8 mouse cellular contexts compared by ENCODE assay signal in the genomic region with DNA sequence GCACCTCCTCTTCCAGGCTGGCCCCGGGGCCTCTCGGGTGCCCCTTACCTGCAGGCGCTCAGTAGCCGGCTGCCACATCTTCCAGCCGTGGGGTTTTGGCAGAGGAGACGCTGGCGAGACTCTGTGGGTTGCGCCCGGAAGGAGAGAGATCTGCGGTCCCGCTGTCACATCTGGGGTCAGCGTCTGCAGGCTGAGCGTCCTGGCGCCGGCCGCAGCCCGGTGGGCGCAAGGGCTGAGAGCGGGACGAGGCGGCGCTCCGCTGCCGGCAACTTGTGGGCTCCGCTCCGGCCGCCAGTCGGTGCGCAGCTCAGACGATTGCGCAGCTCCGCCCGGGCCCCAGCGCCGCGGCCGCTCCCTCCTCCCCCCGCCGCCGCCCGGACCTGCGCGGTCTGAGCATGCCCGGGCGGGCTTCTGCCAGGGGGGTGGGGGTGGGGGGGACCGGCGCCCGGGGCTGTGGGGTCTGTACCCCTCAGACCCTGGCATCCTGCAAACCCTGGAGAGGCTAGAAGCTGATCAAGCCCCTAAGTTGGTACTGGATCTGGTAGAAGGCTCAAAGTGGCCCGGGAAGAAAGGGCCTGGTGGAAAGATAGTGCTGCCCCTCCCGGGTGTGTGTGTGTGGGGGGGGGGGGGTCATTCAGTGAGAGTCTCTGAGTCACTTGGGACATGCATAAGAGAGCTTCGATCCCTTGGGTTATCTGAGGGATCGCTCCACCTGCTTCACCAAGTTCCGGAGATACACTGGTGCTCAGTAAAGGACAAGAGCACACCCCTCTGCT.
DNase-seq lines count a peak whose midpoint lies in the region; ATAC-seq lines count a peak whose summit lies in the region.

No protein-coding gene starts in this region.

- peak overlapping the region; percentile 75 for H3K27ac ChIP-seq in hindbrain, embryonic 16.5 days (ENCODE audit: low read depth, low read length)

- 3% methylated on average over 39 of the region's 53 CpGs for WGBS in hindbrain, embryonic 16.5 days

- no peaks in the 10 kb centered on the region for H3K36me3 ChIP-seq in hindbrain, embryonic 16.5 days (ENCODE audit: control insufficient read depth, insufficient read depth, low read length)

- peak overlapping the region; percentile 65 for H3K4me2 ChIP-seq in hindbrain, embryonic 16.5 days (ENCODE audit: low read length)

- peak overlapping the region; percentile 84 for H3K9ac ChIP-seq in hindbrain, embryonic 16.5 days (ENCODE audit: low read depth, low read length)

- intact Hi-C loops in gastrocnemius, postnatal 14 days (cut with DNase I; ENCODE audit: low total_unique reads) = no loop called here
- intact Hi-C loops in left cerebral cortex, postnatal 4 days (cut with DNase I) = loop anchor here (10.0 kb wide), 3 partner anchors 150 to 540 kb away; a partner anchor contains a TSS

- peak; percentile 92 for ATAC-seq in hindbrain, embryonic 16.5 days

- H3K4me3 ChIP-seq in hindbrain, embryonic 16.5 days (ENCODE audit: low read length) = peak overlapping the region; percentile 81

- H3K27me3 ChIP-seq in hindbrain, embryonic 16.5 days (replicated peaks; ENCODE audit: control insufficient read depth, insufficient read depth, low read length) = no peaks in the 10 kb centered on the region

- no peaks in the 10 kb centered on the region for H3K9me3 ChIP-seq in hindbrain, embryonic 16.5 days (ENCODE audit: control insufficient read depth, low read length)

- DNase-seq in adrenal gland, postnatal 14 days = peak; percentile 78
- peak; percentile 34 to 52 for DNase-seq in cerebellum, postnatal 4 days (ENCODE audit: low spot score in 2 of 2)
- DNase-seq in gastrocnemius, postnatal 14 days = peak; percentile 68
- peak; percentile 63 for DNase-seq in left cerebral cortex, postnatal 4 days
- DNase-seq in mesoderm, embryonic 11.5 days (ENCODE audit: low read depth, low spot score) = peak; percentile 61
- DNase-seq in right cerebral cortex, postnatal 25 days = peak; percentile 77
- no peak for DNase-seq in c-Kit-positive CD71-positive TER-119-positive erythroid progenitor cells, embryonic 14.5 days (ENCODE audit: low spot score)

- peaks cover 14% of the 10 kb centered on the region for H3K4me1 ChIP-seq in hindbrain, embryonic 16.5 days (ENCODE audit: control insufficient read depth, insufficient read depth, low read depth, low read length)
